Mouse (Mus musculus): Measurements from ENCODE around the gene Paqr6.
A peak's percentile ranks its signal among the peaks of the same experiment; 100 is the strongest.

DNA sequence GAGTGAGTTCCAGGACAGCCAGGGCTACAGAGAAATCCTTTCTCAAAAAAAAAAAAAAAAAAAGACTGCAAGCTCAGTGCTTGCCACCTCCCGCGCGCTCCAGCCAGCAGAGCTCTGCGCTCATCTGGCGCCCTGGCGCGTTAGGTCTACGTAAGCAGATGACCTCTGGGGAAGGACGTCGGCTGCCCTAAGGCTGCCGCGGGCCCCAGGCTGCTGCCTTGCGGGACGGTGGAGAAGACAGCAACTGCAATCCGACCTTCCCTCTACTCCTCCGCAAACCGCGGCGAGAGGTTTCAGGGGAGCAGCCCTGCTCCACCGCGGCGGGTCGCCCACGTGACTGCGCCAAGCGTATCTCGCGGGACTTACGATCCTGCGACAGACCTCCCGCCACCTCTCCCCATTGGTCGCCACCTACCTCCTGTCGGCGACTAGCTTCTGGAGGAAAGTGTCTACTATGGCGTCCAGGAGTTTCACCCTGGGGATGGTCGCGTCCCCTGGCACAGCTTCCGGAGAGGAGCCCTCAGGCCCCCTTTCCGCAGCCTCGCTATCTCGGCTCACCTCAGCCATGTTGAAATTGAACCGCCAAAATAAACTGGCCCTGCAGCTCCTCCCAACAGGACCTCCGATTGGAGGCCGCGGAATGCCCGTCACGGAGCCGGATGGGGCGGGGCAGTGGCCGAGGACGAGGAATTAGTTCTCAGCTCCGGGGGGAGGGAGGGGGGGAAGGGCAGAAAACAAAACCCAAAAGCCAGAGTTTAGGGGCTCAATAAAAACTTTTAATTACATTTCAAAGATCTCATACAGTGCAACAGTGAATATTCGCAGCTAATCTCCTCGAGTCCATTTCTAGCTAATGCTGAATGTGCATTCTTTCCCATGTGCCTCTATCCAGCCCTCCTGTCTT lies 45.6 kb downstream of the Paqr6 start, which contains the start of gene Pmf1:
- TF ChIP-seq CTCF (IDR thresholded peaks at IDR 0.05; ENCODE audit: low read depth) (peak; percentile 30; the same call in 1 of the 2 replicates), EP300 (IDR thresholded peaks at IDR 0.05; ENCODE audit: low read depth) (peak; percentile 59)
